Mouse (Mus musculus) adrenal gland, postnatal 14 days (tissue): ENCODE measurements around the gene Npr3. TPM values are rescaled to one million over a fixed set of nuclear protein-coding genes. Genes with fewer than 3 reads are reported as not detected.
A peak's percentile ranks its signal among the peaks of the same experiment; 100 is the strongest.

Experiments used
- DNase-seq: peaks from one replicate; pipeline ENCODE4 v3.0.0; 2021; ENCODE audit warnings: mixed read lengths
- long read RNA-seq, 2 experiments: library from polyadenylated mRNA; stranded (forward); transcript quantifications; one replicate each; pipeline ENCODE4 v2.0.0; 2021
- total RNA-seq: library from RNA; stranded (reverse); gene quantifications from 2 replicates; pipeline ENCODE4 v1.2.3, GENCODE M21; 2021

Npr3 gene
- 47.2 and 51.8 TPM in 2 replicates for total RNA-seq
- long read RNA-seq, experiment 1, full-length matches to known transcripts, result 4 of 13 reads
- long read RNA-seq, experiment 1, partial matches to known transcripts, result 0 of 13 reads
- long read RNA-seq, experiment 1, other reads (novel, unspliced or antisense), result 9 of 13 reads
- long read RNA-seq, experiment 2, full-length matches to known transcripts, result 4 of 12 reads
- long read RNA-seq, experiment 2, partial matches to known transcripts, result 2 of 12 reads
- long read RNA-seq, experiment 2, other reads (novel, unspliced or antisense), result 6 of 12 reads

DNA sequence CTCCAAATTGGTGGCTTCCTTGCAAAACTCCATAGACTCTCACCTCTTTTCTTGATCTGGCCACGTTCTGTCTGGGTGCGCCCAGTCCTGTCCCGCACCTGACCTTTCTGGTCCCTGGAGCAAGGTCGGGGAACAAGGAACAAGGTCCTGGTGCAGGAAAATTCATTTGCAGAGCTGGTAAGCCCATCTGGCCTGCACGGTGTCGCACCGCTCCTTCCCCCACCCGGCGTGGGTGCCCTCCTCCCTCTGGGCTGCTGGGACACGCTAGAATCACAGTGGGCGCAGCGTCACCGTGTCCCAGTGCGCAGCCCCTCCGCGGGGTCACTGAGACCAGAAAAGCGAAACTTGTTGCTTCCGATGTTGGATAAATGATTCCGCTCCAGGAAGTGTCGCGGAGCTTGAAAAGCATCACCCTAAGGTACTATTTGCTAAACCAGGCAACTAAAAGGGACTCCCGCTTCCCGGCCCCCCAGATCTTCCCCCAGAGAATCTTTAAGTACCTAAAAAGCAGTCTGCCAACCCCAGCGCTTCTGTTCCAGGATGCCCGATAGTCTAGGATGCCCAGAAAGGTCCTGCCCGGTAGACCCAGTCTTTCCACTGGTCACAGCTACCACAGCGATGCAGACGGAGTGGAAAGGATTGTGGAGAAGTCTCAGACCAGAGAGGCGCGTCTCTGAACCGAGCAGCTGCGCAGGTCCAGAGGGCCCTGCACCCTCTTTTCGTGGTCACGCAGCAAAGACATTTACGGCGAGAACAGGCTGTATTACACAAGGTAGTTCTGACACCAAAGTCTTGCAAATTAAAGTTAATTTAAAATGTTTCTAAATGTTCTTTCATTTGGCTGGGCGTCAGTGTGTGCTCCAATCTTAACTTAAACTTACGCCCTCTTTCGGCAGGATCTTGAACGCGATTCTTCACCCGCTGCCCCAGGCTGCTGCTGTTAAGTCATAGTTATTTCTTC is at the start of gene Npr3:
TSS of gene Npr3 (minus strand) at position 717 of the 961 bp plus-strand sequence.
- DNase-seq, result peak; percentile 69

DNA sequence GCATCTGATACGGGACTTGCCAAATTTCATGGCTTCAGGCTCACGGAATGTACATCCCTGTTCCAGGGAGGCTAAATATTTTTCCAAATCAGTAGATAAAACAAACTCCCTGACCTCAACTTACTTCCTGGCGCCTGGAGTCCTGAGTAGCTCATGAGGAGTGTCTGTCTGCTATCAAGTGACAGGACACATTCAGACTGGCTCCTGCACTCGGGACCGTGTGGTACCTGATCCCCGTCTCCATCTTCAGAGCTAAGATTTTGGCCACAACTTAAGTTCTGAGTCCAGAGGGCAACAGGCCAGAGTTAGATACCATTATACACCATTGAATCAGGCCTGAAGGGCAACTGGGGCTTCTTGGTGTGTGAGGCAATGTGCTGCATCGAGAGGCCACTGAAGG is 49.0 kb upstream of the Npr3 start:
- no peak for DNase-seq

DNA sequence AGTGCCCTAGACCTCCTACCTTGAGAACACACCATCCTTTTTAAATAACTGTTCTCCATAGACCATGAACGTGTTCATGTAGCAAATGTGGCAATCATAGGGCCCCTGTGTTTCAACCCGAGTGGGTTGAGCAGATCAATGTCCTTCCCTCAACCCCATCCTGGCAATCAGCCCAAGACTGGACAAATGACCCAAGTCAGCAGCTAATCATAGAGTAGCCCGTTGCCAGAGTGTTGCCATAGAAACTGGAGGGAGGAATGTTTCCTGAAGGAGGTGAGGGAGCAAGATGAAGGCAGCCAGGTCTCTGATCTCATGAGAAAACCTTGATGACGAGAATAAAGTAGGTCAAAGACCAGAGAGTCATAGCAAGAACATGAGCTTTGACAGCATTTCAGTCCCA is 47.1 kb upstream of the Npr3 start:
- peak; percentile 78 for DNase-seq

DNA sequence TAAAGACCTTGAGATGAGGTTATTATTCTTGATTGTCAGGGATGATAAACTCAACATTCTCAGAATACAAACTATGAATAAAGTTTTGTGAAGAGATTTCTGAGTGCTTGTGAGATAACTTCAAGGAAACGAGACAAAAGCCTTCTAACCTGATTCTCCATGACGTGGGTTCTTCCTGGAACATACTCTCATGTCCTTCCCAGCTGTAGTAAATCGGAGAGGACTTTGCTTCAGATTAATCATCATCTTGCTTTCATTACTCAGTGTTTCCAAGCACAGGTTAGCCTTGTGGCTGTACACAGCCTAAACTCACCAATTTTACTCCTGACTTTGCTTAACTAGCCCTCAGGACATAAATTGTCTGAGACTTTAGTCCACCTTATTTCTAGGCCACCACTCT is 45.1 kb upstream of the Npr3 start:
- no peak for DNase-seq

DNA sequence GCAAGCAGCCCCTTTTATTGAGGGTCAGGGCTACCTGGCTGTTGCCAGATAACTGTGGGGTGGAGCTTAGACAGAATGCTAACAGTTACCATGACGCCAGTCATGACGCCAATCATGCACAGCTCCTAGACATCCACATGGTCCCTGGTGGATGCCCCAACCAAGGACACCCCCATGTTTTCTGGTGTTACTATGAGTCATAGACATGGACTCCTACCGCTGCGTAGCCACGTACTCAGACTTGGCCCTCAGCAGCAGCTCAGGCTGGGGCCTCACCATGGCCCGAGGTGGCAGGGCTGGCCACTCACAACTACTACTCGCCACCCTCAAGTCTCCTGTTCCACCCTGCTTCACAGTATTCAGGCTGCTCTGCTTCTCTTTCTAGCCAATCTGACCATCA is 44.1 kb upstream of the Npr3 start:
- no peak for DNase-seq

DNA sequence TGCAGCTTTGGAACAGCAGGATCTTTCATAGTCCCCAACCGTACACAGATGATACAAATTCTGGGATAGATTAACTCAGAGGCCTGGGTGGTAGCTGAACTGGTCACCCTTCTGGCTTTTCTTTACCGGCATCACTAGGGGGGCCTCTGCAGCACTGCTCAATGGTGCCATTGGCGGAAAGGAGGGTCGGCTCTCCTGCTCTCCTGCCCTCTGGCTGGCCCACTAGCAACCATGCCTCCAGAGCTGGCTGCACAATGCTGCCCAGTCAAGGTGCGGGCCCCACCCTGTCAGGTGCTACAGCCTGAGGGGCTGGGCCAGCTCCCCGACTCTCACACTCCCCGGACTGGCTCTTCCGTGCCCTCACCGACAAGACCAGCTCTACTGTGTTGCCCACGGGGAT is 43.1 kb upstream of the Npr3 start:
- no peak for DNase-seq

DNA sequence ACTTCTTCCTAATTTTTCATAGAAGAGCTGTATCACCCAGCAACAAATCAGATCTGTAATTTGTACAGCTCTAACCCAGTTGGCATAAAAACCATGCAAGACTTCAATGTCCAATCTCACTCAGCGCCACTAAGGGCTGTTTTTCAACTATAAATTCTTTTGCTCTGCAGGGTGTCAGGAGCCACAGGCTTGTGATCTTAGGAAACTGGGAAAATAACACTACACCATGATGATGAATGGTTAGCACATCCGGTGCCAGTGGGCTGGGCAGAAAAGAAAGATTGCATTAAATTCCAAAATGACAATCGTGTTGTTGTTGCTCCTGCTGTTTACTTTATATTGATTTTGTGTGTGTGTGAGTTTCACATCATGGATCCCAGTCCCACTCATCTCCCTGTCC is 42.4 kb upstream of the Npr3 start:
- no peak for DNase-seq

DNA sequence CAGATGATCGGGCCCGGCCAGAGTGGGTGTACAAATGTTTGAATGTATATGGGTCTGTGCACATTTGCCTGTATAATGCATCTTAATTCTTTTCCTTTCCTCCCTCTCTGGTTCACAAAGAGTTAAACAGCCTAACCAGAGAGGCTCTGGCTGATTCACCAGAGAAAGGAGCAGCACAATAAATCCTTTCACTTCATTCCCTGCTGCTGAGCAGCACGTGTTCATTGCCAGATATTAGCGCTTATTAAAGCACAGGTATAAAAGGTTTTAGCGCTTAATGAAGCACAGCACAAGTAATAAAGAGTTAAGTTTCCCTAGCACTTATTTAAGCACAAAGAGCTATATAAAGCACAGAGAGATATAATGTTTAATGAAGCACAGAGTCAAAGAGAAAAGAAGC is 33.8 kb upstream of the Npr3 start:
- DNase-seq, result no peak

DNA sequence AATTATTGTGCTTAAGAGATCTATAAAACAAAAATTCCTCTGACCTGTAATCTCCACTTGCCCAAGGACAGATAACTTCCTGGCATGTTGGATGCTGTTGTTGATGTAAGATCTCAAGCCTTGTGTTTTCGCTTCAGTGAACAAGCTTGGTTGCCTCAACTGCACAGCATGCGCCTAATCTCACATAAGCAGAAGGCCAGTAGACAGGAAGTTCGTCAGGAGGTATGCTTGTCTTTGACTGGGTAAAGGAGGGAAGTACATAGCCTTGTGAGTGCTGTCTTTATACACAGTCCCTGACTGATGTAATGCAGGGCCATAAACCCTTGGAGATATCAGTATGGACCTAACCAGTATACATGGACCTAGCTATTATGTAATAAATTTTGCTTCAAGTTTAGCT is 20.7 kb upstream of the Npr3 start:
- no peak for DNase-seq

DNA sequence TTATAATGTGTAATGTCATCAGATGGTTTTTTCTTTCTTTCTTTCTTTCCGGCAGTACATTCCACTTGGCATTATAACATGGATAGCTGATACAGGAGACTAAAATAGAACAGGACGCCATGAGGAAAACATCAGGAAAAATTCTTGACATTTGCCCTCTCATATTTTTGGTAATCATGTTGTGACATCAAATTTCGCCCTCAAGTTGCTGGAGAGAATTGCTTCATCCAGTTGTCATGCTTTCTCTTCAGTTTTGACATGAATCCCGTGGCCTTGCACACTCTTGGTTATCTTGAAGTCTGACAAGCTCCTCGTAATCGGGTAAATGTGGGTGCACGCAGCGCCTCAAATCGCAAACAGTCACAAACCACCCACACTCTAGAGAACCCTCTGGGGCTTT is 7.0 kb upstream of the Npr3 start:
- DNase-seq, result no peak

DNA sequence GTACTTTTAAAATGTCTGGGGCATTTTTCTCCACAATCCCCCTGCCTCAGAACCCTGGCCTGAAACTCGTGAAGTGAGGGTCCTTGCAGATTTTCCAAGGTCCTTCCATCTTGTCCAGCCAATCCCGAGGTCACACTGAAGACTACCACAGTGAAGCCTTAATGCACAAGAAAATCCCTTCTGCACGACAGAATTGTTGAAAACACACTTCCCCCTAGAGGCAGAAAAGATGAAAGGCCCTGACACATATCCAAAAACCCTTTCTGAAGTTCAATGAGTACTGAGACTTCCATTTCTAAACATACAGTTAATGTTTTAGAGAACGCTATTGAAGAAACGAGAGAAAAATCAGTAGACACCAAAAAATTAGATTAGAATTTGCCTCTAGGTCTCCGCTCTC is 2.8 kb upstream of the Npr3 start:
- no peak for DNase-seq

DNA sequence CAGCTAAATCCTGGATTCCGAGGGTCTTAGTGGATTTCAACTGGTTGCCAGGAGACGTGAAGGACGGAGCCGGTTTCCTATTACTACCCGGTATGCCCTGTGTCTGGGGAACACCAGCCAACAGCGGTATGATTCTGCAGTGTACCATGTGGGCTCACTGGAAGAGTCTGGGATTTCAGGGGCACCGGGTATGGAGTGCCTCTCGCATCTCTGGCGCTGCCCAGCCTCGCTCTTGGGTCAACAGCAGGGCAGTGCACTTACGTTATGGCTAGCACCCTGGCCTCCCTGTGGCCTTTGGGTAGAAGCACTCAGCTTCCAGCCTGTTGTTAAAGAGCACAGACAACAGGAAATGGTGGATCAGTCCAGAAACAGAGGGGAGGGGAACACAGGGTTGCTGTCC is 1.1 kb upstream of the Npr3 start:
- DNase-seq, result peak; percentile 15

DNA sequence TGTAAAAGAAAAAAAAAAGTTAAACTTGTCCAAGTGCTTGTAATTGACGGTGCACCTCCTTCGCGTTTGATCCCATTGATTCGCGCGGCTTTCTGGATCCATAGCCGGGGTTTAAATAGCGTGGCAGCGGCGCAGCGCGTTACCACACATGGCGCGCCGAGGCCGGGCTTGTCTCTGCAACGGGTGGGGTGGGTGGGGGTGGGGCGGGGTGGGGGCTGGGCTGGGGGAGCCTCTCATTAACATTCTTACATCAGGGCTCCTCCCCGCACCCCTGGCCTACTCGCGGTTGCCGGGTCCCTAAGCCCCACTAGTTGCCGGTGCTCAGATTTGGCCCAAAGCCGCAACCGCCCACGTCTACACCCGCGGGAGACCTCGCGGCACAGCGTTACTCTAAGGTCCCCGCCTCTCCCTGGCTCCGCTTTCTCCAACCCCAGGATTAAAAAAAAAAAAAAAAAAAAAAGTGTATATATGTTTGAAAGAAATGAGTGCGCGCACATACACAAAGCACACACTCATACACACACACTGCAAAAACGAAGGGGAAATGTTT is 991 bp downstream of the Npr3 start:
- DNase-seq, result peak; percentile 79

DNA sequence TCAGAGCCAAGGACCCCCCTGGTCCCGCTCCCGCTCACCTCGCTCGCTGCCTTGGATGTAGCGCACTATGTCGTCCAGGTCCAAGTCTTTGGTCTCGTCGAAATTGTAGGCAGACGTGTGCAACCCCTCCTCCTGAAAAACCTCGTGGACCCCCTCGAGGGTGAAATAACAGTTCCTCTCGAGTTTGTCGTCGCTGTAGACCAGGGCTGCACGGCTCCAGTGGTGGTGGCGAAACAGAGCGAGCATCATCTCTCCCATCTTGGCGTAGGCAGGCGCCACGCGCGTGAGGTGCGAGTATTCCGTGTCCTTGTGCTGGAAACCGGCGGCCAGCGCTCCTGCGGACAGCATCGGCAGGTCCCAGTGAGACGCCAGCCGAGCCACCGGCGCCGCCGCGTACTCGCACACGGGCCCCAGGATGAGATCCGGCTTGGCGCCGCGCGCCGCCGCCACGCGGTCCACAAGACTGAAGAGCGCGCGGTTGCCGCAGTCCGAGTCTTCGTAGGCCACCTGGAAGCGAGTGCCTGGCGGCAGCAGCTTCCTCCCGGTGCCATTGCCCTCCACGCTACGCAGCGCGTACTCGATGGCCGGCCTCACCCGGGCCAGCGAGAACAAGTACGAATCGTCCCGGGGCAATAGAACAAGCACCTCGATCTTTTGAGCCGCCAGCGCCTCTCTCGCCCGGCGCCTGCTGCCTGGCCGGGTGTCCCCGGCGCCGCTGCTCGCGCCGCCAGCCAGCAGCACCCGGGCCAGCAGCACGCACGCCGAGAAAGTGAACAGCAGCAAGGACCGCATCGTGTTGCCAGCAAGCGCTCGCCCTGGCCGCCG is 2.0 kb downstream of the Npr3 start:
- DNase-seq, result peak; percentile 57

DNA sequence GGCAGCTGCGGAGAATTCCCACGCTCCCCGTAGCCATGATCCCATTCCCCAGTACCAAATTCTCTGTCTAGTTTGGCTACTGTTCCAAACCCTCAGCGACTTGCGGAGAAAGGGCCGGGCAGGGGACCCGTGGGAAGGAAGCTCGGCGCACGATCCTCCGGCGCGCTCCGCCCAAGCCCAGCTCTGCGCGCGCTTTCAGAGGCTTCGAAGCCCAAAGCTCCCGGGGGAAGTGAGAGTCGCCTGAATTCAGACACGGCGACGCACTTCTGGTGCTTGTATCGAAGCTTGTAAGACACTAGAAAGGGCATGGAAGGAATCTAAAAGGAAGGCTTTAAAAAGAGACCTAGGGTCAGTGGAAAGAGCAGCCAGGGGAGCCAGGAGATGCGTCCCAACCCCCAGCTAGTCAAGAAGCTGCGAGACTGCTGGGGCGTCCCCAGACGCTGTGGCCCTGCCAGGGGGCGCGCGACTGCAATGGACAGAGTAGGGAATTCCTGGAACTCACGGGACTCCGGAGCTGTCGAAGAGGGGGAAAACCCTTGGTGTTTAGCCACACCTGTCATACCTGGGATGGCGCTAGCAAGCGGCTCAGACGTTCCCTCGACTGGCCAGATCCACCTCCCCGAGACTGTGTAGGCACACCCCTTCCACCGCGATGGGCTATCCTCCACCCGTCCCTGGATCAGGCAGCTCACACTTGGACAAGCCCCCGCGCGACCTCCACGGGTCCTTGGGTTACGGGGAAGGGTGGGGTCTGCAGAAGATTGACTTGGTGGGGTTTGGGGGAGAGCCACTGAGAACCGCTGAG is 2.8 kb downstream of the Npr3 start:
- DNase-seq, result peak; percentile 61

DNA sequence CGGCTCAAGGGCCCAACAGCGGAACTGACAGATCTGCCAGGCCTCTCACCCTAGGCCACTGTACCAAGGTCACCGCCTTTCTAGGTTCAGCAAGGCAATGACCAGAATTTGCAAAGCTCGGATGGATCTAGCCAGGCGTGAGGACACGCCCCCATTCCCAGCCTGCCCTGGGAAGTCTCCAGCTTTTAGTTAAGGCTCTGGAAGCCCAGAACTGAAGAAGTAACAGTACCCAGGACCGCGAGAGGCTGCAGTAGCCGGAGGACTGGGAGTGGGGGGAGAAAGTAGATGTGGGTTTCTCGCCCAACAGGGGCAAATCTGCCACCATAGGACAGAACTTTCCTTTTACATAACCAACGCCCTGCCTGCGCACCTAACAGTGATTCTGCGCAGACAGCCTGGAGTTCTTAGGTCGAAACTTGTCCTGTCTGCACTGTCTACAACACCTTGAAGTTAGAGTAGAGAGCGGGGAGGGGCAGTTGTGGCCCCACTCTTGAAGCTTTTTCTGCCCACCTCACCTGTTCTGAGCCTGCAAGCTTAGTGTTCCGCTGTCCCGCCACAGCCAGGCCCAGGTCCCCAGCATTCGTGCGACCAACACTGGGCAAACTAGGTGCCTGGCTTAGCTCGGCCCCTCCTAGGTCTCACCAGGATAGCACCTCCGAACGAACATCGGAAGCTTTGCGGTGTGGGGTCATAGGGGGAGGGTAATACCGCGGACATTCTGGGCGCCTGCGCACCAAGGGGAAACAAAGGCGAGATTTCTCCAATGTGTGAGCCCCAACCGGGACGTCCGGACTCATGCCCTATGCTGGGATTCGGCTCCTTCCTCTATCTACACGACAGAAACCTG is 3.7 kb downstream of the Npr3 start:
- peak; percentile 72 for DNase-seq

DNA sequence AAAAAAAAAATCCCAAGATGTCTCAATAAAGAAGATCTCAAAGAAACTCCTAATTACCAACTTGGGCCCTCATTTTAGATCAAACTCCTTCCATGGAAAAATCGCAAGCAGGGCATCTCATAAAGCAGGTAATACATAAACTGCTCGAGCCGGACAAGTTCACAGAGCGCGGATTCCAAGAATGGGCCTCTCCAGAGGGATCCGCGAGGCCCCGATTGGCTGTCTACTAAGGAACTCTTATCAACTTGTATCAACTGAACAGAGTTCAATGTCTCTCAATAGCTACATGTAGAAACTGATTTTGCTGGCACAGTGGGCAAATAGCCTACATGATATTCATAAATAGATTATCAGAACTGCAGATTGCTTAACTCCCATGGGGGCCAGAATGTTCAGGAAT is 9.5 kb downstream of the Npr3 start:
- DNase-seq, result no peak

DNA sequence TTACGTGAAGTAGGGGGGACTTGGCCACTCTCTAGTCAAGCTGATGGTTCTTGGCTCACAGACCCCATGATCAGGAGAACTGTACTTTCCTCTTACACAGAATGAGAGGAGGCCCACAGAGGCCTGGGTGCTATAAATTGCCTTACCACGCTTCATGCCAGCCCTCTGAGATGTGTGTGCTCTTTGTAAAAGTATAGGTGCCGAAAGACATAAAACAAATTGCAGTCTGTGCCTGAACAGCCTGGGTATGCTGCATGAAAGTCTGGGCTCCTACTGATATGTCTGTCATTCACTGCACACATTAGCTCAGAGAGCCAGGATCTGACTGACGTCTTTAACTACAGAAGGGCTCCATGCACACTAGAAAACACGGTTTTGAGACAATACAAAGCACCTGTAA is 9.9 kb downstream of the Npr3 start:
- no peak for DNase-seq

DNA sequence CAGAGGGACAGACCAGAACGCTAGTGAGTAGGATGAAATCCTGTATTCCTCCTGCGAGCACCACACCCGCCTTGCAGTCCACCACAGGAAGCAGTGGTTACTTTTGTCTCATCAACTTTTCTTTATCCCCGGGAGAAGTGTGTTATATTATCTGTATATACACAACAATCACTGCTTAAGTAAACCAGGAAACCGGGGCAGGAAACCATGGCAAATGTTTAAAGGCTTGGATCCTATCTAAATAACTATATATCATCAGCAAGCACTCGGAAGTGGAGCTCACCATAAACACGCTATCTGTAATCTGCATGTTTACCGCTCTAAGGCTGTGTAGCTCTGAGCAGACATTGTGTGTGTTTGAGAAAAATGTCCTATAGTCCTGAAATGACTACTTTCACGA is 13.1 kb downstream of the Npr3 start:
- DNase-seq, result no peak

DNA sequence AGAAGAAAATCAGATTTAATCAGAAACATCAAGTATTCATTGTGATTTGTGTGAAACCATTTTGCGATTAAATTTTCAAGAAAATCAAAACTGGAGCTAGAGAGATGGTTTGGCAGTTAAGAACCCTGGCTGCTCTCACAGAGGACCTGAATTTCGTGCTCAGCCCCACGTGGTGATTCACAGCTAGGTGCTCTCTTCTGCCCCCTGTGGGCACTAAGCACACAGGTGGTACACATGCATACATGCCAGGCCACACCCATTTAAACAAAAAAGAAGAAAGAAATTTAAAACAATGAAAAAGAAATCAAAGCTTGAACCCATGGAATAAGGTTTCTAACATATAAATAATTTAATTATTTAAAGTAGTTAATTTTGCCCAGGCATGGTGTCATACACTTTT is 15.7 kb downstream of the Npr3 start:
- no peak for DNase-seq
